Mouse (Mus musculus): ENCODE measurements around the gene Krtap4-2.

DNA sequence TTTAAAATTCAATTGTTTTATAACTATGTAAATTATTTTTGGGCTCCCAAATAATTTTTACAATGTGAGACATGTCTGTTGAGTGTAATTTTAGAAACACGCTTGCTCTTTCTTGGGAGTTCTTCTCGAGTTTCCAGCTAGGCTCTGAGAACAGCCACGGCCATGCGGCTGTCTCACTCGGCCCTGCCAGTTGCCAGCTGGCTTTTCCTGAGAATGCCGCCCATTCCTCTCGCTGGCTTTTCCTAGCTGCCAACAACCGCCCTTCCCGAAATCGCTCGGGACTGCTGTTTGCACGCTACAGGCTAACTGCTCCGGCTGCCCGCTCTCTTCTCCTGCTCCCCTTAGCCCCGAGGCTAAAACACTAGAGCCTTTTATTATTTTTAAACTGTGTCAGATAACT is 11.6 kb upstream of the Krtap4-2 start:
- TF ChIP-seq POLR2A (IDR thresholded peaks at IDR 0.05; ENCODE audit: control insufficient read depth, low read depth, low read length) (no peak), CTCF (IDR thresholded peaks at IDR 0.05; ENCODE audit: control insufficient read depth, insufficient read depth, insufficient replicate concordance, low read depth, low read length) (no peak)

Measured in testis, adult 2 months (tissue).